8 mouse cellular contexts compared by ENCODE assay signal in genomic region chr17:75372371-75372770, GRCm38 (mm10).
A peak's percentile ranks its signal among the peaks of the same experiment; 100 is the strongest.
DNase-seq lines count a peak whose midpoint lies in the region; ATAC-seq lines count a peak whose summit lies in the region.

No protein-coding gene starts in this region.

- H3K9me3 ChIP-seq in midbrain, embryonic 14.5 days (ENCODE audit: control insufficient read depth, low read length) = no peaks in the 10 kb centered on the region
- no peaks in the 10 kb centered on the region for H3K9me3 ChIP-seq in midbrain, embryonic 15.5 days

- no peaks in the 10 kb centered on the region for H3K4me1 ChIP-seq in midbrain, embryonic 14.5 days (ENCODE audit: control insufficient read depth, insufficient read depth, low read length)
- no peaks in the 10 kb centered on the region for H3K4me1 ChIP-seq in midbrain, embryonic 15.5 days

- no peak overlapping the region for H3K9ac ChIP-seq in midbrain, embryonic 14.5 days (replicated peaks; ENCODE audit: low read length)
- no peak overlapping the region for H3K9ac ChIP-seq in midbrain, embryonic 15.5 days

- no peak overlapping the region for H3K4me3 ChIP-seq in midbrain, embryonic 14.5 days (replicated peaks; ENCODE audit: low read depth, low read length)
- no peak overlapping the region for H3K4me3 ChIP-seq in midbrain, embryonic 15.5 days

- peak; percentile 6 for DNase-seq in cerebellum, adult 8-10 months
- no peak for DNase-seq in cerebellum, adult 11-12 months
- DNase-seq in midbrain, embryonic 14.5 days = peak; percentile 41
- DNase-seq in kidney, adult 9 months = peak; percentile 57
- DNase-seq in lung, postnatal 4 days = peak; percentile 37 to 68
- DNase-seq in testis, postnatal 14 days (ENCODE audit: low spot score) = peak; percentile 28

- H3K27me3 ChIP-seq in midbrain, embryonic 14.5 days (ENCODE audit: control insufficient read depth, insufficient read depth, low read length) = no peaks in the 10 kb centered on the region
- no peaks in the 10 kb centered on the region for H3K27me3 ChIP-seq in midbrain, embryonic 15.5 days (replicated peaks)

- WGBS in midbrain, embryonic 14.5 days = 55% methylated on average over 3 of the region's 3 CpGs
- 58% methylated on average over 3 of the region's 3 CpGs for WGBS in midbrain, embryonic 15.5 days

- no peak for ATAC-seq in midbrain, embryonic 14.5 days (ENCODE audit: low FRiP score, low TSS enrichment)
- ATAC-seq in midbrain, embryonic 15.5 days (replicated peaks) = no peak
- ATAC-seq in common myeloid progenitor, adult 5-6 weeks (replicated peaks; ENCODE audit: low read depth, poor library complexity, severe bottlenecking) = peak; percentile 79

- H3K27ac ChIP-seq in midbrain, embryonic 14.5 days (replicated peaks; ENCODE audit: low read depth, low read length) = no peak overlapping the region
- H3K27ac ChIP-seq in midbrain, embryonic 15.5 days = no peak overlapping the region

- no peaks in the 10 kb centered on the region for H3K36me3 ChIP-seq in midbrain, embryonic 14.5 days (ENCODE audit: control insufficient read depth, insufficient read depth, low read length)
- H3K36me3 ChIP-seq in midbrain, embryonic 15.5 days (replicated peaks) = no peaks in the 10 kb centered on the region

- no peak overlapping the region for H3K4me2 ChIP-seq in midbrain, embryonic 14.5 days (ENCODE audit: low read length)
- H3K4me2 ChIP-seq in midbrain, embryonic 15.5 days = no peak overlapping the region
